Mouse (Mus musculus): ENCODE measurements around the gene Cnbd2. TPM values are rescaled to one million over a fixed set of nuclear protein-coding genes. Genes with fewer than 3 reads are reported as not detected.
"Not testable (repeated sequence)": the region's sequence is repeated elsewhere in the genome, so short reads cannot be mapped to it uniquely, and the experiment has no call there.

Cnbd2 gene
- polyA plus RNA-seq, 1 experiment from 2014 or later, result 1.7 TPM

GRCm38 (mm10) chr2:156393155-156393828, 81.2 kb downstream of the Cnbd2 start:
- Histone ChIP-seq H3K27ac (no peak overlapping the region), H3K9ac (0 out of 2 replicates have a peak overlapping the region, but pooled peaks have one; percentile 52), H3K4me1 (replicated peaks) (peaks cover 8% of the 10 kb centered on the region), H3K27me3 (no peaks in the 10 kb centered on the region), H3K4me3 (replicated peaks) (peak overlapping the region; percentile 56), H3K9me3 (replicated peaks) (no peaks in the 10 kb centered on the region), H3K36me3 (no peaks in the 10 kb centered on the region), H3K4me2 (peak overlapping the region; percentile 41)
- DNase-seq, result no peak
- WGBS (ENCODE audit: insufficient replicate concordance), result 39% methylated on average over 5 of the region's 5 CpGs
- no peak for ATAC-seq (ENCODE audit: low read depth)

- 90% methylated on average over 4 of the region's 4 CpGs for WGBS (ENCODE audit: insufficient replicate concordance)
- peaks cover 8% of the 10 kb centered on the region for H3K4me1 ChIP-seq (replicated peaks)
- no peak overlapping the region for H3K9ac ChIP-seq
- no peak overlapping the region for H3K4me3 ChIP-seq (replicated peaks)
- no peaks in the 10 kb centered on the region for H3K9me3 ChIP-seq (replicated peaks)
- ATAC-seq (ENCODE audit: low read depth), result no peak
- DNase-seq, result no peak
- no peaks in the 10 kb centered on the region for H3K36me3 ChIP-seq
- H3K27me3 ChIP-seq, result no peaks in the 10 kb centered on the region
- no peak overlapping the region for H3K4me2 ChIP-seq
- no peak overlapping the region for H3K27ac ChIP-seq
These were observed 82.2 kb downstream of the Cnbd2 start for GRCm38 (mm10) chr2:156394282-156394681.

GRCm38 (mm10) chr2:156396096-156396495, 84.0 kb downstream of the Cnbd2 start:
- Histone ChIP-seq H3K27ac (no peak overlapping the region), H3K4me2 (no peak overlapping the region), H3K4me1 (replicated peaks) (peaks cover 11% of the 10 kb centered on the region), H3K9ac (no peak overlapping the region), H3K4me3 (replicated peaks) (no peak overlapping the region), H3K36me3 (no peaks in the 10 kb centered on the region), H3K27me3 (no peaks in the 10 kb centered on the region), H3K9me3 (replicated peaks) (no peaks in the 10 kb centered on the region)
- DNase-seq, result no peak
- 55% methylated on average over 2 of the region's 2 CpGs for WGBS (ENCODE audit: insufficient replicate concordance)
- ATAC-seq (ENCODE audit: low read depth), result no peak

- no peak overlapping the region for H3K27ac ChIP-seq
- no peak for DNase-seq
- H3K4me3 ChIP-seq (replicated peaks), result no peak overlapping the region
- no peaks in the 10 kb centered on the region for H3K9me3 ChIP-seq (replicated peaks)
- H3K9ac ChIP-seq, result no peak overlapping the region
- 73% methylated on average over 7 of the region's 7 CpGs for WGBS (ENCODE audit: insufficient replicate concordance)
- no peak overlapping the region for H3K4me2 ChIP-seq
- no peaks in the 10 kb centered on the region for H3K27me3 ChIP-seq
- H3K36me3 ChIP-seq, result no peaks in the 10 kb centered on the region
- H3K4me1 ChIP-seq (replicated peaks), result peaks cover 14% of the 10 kb centered on the region
- no peak for ATAC-seq (ENCODE audit: low read depth)
These were observed 85.9 kb downstream of the Cnbd2 start for GRCm38 (mm10) chr2:156397988-156398387.

- peaks cover 7% of the 10 kb centered on the region for H3K4me1 ChIP-seq (replicated peaks)
- no peaks in the 10 kb centered on the region for H3K27me3 ChIP-seq
- H3K4me3 ChIP-seq (replicated peaks), result no peak overlapping the region
- ATAC-seq (ENCODE audit: low read depth) (no peak), DNase-seq (no peak)
- H3K4me2 ChIP-seq, result no peak overlapping the region
- no peaks in the 10 kb centered on the region for H3K36me3 ChIP-seq
- H3K9ac ChIP-seq, result no peak overlapping the region
- no peaks in the 10 kb centered on the region for H3K9me3 ChIP-seq (replicated peaks)
- WGBS (ENCODE audit: insufficient replicate concordance), result 56% methylated on average over 1 of the region's 1 CpGs
- H3K27ac ChIP-seq, result no peak overlapping the region
These were observed 87.4 kb downstream of the Cnbd2 start for GRCm38 (mm10) chr2:156399485-156399884.

- Histone ChIP-seq H3K4me2 (no peak overlapping the region), H3K9ac (no peak overlapping the region), H3K36me3 (no peaks in the 10 kb centered on the region), H3K4me3 (replicated peaks) (no peak overlapping the region), H3K9me3 (replicated peaks) (no peaks in the 10 kb centered on the region), H3K27ac (no peak overlapping the region), H3K27me3 (0 out of 2 replicates have a peak, but pooled peaks cover 2% of the 10 kb centered on the region), H3K4me1 (replicated peaks) (peaks cover 7% of the 10 kb centered on the region)
- peak; percentile 61 for DNase-seq
- ATAC-seq (ENCODE audit: low read depth), result peak; percentile 82
- WGBS (ENCODE audit: insufficient replicate concordance), result 7% methylated on average over 9 of the region's 9 CpGs
These were observed 89.2 kb downstream of the Cnbd2 start for GRCm38 (mm10) chr2:156401331-156401730.

- no peak overlapping the region for H3K9ac ChIP-seq
- 0 out of 2 replicates have a peak, but pooled peaks cover 4% of the 10 kb centered on the region for H3K27me3 ChIP-seq
- no peaks in the 10 kb centered on the region for H3K36me3 ChIP-seq
- ATAC-seq (ENCODE audit: low read depth), result no peak
- no peak overlapping the region for H3K4me3 ChIP-seq (replicated peaks)
- H3K4me1 ChIP-seq (replicated peaks), result peaks cover 7% of the 10 kb centered on the region
- H3K27ac ChIP-seq, result no peak overlapping the region
- no peaks in the 10 kb centered on the region for H3K9me3 ChIP-seq (replicated peaks)
- DNase-seq, result no peak
- H3K4me2 ChIP-seq, result no peak overlapping the region
- 69% methylated on average over 3 of the region's 3 CpGs for WGBS (ENCODE audit: insufficient replicate concordance)
These were observed 89.9 kb downstream of the Cnbd2 start for GRCm38 (mm10) chr2:156402036-156402435.

GRCm38 (mm10) chr2:156406987-156407386, 94.9 kb downstream of the Cnbd2 start:
- 57% methylated on average over 3 of the region's 3 CpGs for WGBS (ENCODE audit: insufficient replicate concordance)
- Histone ChIP-seq H3K27me3 (0 out of 2 replicates have a peak, but pooled peaks cover 4% of the 10 kb centered on the region), H3K27ac (no peak overlapping the region), H3K4me3 (replicated peaks) (no peak overlapping the region), H3K9ac (no peak overlapping the region), H3K9me3 (replicated peaks) (no peaks in the 10 kb centered on the region), H3K4me2 (no peak overlapping the region), H3K4me1 (replicated peaks) (no peaks in the 10 kb centered on the region), H3K36me3 (no peaks in the 10 kb centered on the region)
- ATAC-seq (ENCODE audit: low read depth) (no peak), DNase-seq (no peak)

- DNase-seq (no peak), ATAC-seq (ENCODE audit: low read depth) (no peak)
- H3K9me3 ChIP-seq (replicated peaks), result no peaks in the 10 kb centered on the region
- no peak overlapping the region for H3K4me2 ChIP-seq
- 0 out of 2 replicates have a peak, but pooled peaks cover 4% of the 10 kb centered on the region for H3K27me3 ChIP-seq
- H3K36me3 ChIP-seq, result no peaks in the 10 kb centered on the region
- H3K4me3 ChIP-seq (replicated peaks), result no peak overlapping the region
- no peak overlapping the region for H3K9ac ChIP-seq
- H3K27ac ChIP-seq, result no peak overlapping the region
- H3K4me1 ChIP-seq (replicated peaks), result no peaks in the 10 kb centered on the region
- 32% methylated on average over 8 of the region's 8 CpGs for WGBS (ENCODE audit: insufficient replicate concordance)
These were observed 96.1 kb downstream of the Cnbd2 start for GRCm38 (mm10) chr2:156408168-156408567.

- not testable (repeated sequence) for ATAC-seq (ENCODE audit: low read depth); H3K27ac ChIP-seq; H3K27me3 ChIP-seq; H3K4me2 ChIP-seq; H3K9me3 ChIP-seq (replicated peaks); H3K4me3 ChIP-seq (replicated peaks); H3K4me1 ChIP-seq (replicated peaks); DNase-seq; H3K36me3 ChIP-seq; H3K9ac ChIP-seq
- WGBS (ENCODE audit: insufficient replicate concordance), result 66% methylated on average over 7 of the region's 7 CpGs
These were observed 99.2 kb downstream of the Cnbd2 start for GRCm38 (mm10) chr2:156411348-156411747.

- 66% methylated on average over 2 of the region's 2 CpGs for WGBS (ENCODE audit: insufficient replicate concordance)
- Histone ChIP-seq H3K9me3 (replicated peaks) (no peaks in the 10 kb centered on the region), H3K4me3 (replicated peaks) (no peak overlapping the region), H3K36me3 (no peaks in the 10 kb centered on the region), H3K4me1 (replicated peaks) (no peaks in the 10 kb centered on the region), H3K4me2 (no peak overlapping the region), H3K27ac (no peak overlapping the region), H3K9ac (no peak overlapping the region), H3K27me3 (peaks cover 26% of the 10 kb centered on the region)
- DNase-seq (no peak), ATAC-seq (ENCODE audit: low read depth) (no peak)
These were observed 102.9 kb downstream of the Cnbd2 start for GRCm38 (mm10) chr2:156414996-156415395.

GRCm38 (mm10) chr2:156415674-156416073, 103.6 kb downstream of the Cnbd2 start:
- no peaks in the 10 kb centered on the region for H3K36me3 ChIP-seq
- 46% methylated on average over 5 of the region's 5 CpGs for WGBS (ENCODE audit: insufficient replicate concordance)
- no peak overlapping the region for H3K27ac ChIP-seq
- H3K9ac ChIP-seq, result no peak overlapping the region
- DNase-seq (no peak), ATAC-seq (ENCODE audit: low read depth) (no peak)
- H3K27me3 ChIP-seq, result peaks cover 32% of the 10 kb centered on the region
- no peaks in the 10 kb centered on the region for H3K9me3 ChIP-seq (replicated peaks)
- no peak overlapping the region for H3K4me2 ChIP-seq
- peaks cover 4% of the 10 kb centered on the region for H3K4me1 ChIP-seq (replicated peaks)
- H3K4me3 ChIP-seq (replicated peaks), result no peak overlapping the region
